Mouse (Mus musculus) brain, embryonic 18.5 days (tissue): ENCODE data around the gene Zfp523.
A peak's percentile ranks its signal among the peaks of the same experiment; 100 is the strongest.
"Not testable (repeated sequence)": the region's sequence is repeated elsewhere in the genome, so short reads cannot be mapped to it uniquely, and the experiment has no call there.

ENCODE experiments used
- DNase-seq: peaks from one replicate; pipeline ENCODE4 v3.0.0-alpha.2; 2012; ENCODE audit warnings: low read depth, low spot score

Zfp523 gene

DNA sequence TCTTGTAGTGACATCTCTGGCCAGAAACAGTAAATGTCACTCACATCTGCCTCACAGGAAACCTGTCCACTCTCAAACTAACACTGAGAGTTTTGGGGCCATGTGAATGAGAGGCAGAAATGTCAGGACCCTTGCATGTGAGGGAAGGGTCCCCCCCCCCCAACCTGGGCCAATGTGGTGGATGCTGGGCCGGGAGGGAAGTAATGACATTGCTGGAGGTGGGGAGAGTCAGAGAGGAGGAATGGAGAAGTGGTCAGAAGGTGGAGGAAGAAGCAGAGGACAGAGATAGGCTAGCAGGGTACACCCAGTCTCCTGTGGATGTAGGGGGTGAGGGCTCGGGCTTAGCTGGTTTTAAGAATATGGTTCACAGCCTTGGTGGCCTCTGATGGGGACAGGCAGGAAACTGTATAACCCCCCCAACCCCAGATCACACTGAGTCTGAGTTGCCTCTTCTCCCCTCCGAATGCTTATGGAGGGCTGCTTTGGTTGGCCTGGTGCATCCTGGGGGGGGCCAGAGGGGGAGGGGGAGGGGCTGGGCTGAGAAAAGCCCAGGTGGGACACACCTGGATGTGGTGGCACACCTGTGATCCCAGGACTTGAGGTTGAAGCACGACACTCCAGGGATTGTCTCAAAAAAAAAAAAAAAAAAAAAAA, 32.7 kb downstream of the Zfp523 start:
- DNase-seq = no peak

- DNase-seq = no peak
Observed at GRCm38 (mm10) chr17:28211921-28212341, 35.0 kb downstream of the Zfp523 start.

DNA sequence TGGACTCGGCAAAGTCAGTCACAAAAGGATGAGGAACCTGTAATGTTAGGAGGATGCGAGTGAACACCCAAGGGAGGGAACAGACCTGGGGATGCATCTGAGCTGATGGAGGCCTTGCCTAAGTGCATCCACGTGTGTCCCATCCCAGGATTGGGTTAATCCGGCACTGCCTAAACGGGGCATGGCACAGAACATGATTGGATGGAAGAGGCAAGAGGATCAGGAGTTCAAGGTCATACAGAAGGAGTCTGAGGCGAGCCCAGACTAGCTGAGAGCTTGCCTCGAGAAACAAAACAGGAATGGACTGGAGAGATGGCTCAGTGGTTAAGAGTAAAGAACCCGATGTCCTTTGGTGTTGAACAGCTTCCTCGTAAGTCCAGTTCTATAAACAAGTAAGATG, 35.5 kb downstream of the Zfp523 start:
- DNase-seq = no peak

- no peak for DNase-seq
Observed at GRCm38 (mm10) chr17:28213236-28213635, 36.3 kb downstream of the Zfp523 start.

GRCm38 (mm10) chr17:28216791-28217190, 39.9 kb downstream of the Zfp523 start:
- no peak for DNase-seq

DNA sequence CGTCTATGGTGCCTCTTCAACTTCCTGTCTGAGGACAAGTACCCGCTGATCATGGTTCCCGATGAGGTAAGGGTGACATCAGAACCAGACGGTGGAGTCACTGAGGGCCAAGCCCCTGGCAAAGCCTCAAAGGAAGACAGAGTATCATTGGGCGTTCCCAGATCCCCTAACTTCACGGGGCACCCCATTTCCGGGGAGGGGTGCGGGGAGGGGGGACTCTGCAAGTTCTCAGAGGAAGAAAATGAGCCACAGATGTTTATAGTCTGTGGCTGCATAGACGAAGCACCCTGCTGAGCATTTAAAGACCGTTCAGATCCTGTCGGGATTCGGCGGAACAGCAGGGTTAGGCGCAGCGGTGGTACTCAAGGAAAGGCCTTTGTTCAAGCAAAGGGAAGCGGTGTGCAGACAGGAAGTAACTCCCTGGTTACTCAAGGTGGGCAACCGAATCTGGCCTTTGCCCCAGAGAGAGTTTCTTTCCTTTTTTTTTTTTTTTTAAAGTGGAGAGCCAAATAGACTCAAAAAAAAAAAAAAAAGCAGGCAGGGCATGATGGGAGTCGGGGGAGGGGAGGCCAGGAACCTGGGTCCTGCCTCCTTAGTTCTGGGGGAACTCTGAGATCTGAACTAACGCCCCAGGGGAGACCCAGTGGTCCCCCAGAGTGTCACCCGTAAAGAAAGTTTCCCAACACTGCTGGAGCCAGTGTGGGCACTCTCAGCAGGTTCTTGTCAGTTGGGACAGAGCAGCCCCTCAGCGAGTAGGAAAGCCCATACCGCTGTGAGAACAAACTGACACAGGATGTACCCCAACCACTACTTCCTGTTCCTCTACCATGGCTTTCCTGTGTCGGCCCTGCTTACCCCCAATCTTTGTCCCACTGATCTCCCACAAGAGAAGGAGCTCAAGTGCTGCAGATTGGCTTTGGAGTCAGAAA, 41.1 kb downstream of the Zfp523 start:
- DNase-seq = no peak

GRCm38 (mm10) chr17:28222463-28222862, 45.5 kb downstream of the Zfp523 start:
- DNase-seq = not testable (repeated sequence)

GRCm38 (mm10) chr17:28223561-28224391, 46.8 kb downstream of the Zfp523 start:
- peak; percentile 39 for DNase-seq

GRCm38 (mm10) chr17:28224615-28225014, 47.7 kb downstream of the Zfp523 start:
- no peak for DNase-seq

DNA sequence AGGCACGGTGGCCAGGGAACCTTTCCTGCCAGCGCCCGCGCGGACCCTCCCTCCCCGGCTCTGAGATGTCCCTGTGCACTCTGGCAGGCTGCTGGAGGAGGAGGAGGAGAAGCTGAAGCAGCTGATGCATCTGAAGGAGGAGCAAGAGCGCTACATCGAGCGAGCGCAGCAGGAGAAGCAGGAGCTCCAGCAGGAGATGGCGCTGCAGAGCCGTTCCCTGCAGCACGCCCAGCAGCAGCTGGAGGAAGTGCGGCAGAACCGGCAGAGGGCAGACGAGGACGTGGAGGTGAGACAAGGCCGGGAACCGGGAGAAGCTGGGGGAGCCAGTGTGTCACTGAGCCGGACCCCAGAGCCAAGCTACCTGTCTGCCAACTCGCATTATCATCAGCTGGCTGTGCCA, 49.1 kb downstream of the Zfp523 start:
- DNase-seq = peak; percentile 52

DNA sequence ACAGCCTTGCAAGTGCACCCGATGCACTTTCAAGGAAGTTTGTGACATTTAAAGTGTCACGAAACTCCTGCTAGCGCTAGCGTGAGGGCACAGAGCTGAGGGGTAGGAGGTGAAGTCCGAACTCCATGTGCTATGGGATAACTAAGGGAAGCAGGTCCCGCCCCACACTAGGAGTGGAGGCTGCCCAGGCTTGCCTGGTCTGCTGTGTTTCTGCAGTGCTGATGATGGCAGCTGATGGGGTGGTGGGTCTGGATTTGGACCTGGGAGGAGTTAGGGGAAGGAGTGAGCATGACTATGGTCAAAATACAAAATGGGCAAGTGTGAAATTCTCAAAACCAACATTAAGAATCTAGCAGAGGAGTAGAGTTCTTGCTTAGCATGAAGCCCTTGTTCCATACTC, 53.6 kb downstream of the Zfp523 start:
- no peak for DNase-seq

DNA sequence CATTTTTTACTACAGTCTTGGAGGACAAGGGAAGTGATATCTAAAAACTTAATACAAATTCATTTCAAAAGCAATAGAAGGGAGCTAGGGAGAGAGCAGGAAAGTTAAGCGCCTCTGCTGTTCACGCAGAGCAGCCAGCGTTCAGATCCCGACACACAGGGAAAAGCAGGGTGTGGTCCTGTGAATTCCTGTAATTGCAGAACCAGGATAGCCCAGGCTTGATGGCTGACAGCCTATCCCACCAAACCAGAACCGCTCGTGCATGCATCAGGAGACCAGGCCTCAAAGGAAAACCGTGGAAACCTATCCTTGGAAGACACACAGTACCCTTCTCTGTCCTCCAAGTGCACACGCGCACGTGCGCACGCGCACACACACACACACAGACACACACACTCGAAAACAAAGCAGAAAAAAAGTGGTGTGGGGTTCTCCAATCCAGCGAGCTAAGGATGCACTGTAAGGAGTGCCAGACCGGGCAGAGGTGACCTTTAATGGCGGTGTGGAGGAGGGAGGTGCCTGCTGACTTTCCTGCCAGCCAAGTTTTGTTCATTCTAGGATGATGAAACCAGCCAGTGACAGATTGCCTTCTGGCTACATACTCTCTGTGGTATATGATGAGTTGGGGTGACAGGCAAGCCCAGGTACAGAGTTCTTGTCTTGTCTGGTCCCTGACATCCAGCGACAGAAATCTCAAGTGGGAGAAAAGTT, 54.3 kb downstream of the Zfp523 start:
- DNase-seq = no peak

- DNase-seq = peak; percentile 82
Observed at GRCm38 (mm10) chr17:28232475-28233060, 55.6 kb downstream of the Zfp523 start, which contains the start of gene Ppard. Gene Ppard (plus strand): TSS chr17:28232700.

DNA sequence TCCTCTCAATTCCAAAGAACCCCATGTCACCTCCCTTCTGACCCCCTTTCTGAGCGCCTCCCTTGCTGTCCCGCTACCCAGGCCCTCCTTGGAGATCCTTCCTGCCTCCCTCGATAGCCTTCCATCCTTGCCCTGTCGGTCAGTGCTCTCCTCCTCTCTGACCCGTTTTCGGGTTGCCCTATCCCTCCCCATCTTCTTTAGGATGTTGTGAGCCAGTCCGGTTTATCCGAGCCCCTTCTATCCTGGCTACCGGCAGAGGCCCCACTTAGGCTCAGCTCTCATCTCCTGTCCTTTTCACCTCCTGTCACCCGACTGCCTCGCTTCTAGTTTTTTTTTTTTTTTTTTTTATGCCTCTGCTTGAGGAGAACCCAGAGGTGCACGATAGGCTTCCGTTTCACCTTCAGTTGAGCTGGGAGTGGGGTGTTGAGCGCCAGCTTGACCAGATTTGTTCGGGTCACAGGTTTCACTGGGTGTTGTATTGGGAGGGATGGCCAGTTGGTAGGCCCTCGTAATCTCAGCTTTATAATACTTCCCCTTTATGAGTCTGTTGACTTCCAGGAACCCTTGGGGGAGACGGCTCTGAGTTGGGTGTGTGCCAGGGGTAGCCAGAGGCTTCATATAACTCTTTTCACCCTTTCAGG, 56.3 kb downstream of the Zfp523 start:
- no peak for DNase-seq

GRCm38 (mm10) chr17:28234641-28235040, 57.7 kb downstream of the Zfp523 start:
- no peak for DNase-seq

DNA sequence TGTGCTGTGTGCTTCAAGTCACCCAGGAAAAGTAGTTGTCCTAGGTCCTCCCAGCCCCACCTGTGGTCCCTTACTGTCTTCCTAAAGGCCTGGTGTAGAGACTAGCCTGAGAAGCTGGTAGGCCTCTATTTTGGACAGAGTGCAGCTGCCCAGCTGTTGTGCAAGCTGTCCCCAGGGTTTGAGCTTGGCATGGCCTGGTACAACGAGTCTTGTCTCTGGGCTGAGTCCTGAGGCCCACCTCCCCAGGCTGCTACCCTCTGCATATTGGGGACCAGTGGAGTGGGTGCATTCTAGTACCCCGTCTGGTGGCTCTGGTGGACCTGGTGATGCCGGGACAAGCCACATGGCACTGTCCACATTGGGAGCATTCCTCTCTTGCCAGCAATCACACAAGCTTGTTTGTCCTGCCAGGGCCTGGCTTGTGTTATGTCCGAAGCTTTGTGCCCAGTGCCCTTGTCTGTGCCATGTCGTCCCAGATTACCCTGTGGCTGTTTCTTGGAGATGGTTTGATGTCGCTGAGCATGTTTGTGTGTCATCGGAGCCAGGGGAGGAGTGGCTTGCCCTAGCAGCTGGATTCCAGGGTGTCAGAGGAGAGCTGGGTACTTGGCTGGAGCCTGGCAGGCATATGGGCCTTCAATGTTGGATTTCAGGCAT, 59.2 kb downstream of the Zfp523 start:
- no peak for DNase-seq

- DNase-seq = no peak
Observed at GRCm38 (mm10) chr17:28236636-28237015, 59.7 kb downstream of the Zfp523 start.

DNA sequence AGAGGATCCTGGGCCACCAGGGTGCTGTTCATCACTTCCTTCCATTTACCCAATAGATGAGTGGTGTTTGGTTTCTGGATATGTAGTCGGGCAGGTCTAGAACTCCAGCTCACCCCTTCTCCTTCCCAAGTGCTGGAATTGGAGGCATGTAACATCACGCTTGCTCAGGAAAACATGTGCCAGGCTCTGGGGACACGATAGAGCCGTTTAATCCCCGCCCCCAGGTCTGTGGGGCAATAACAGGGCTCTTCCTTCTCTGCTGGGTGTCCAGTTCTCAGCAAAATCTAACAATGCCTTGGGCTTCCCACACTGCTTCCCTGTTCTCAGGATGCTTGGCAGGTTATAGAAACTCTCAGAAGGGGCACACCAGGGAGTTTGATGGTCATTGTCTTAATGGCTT, 60.4 kb downstream of the Zfp523 start:
- no peak for DNase-seq

GRCm38 (mm10) chr17:28237874-28238273, 60.9 kb downstream of the Zfp523 start:
- no peak for DNase-seq

- DNase-seq = no peak
Observed at GRCm38 (mm10) chr17:28240846-28241245, 63.9 kb downstream of the Zfp523 start.
